Mouse (Mus musculus): Measurements from ENCODE around the gene Enox1.

- TF ChIP-seq POLR2A (IDR thresholded peaks at IDR 0.05; ENCODE audit: borderline replicate concordance, extremely low read depth, insufficient read depth, insufficient read length, poor library complexity, severe bottlenecking) (no peak), CTCF (IDR thresholded peaks at IDR 0.05; ENCODE audit: borderline replicate concordance, extremely low read depth, insufficient read depth, insufficient read length) (no peak)
Observed at GRCm38 (mm10) chr14:77744638-77745240, 588.2 kb downstream of the Enox1 start.

Data from brain, embryonic 14.5 days (tissue).